Mouse (Mus musculus) layer of hippocampus, adult 8-10 months (tissue): ENCODE measurements around the gene Rfx7. TPM values are rescaled to one million over a fixed set of nuclear protein-coding genes. Genes with fewer than 3 reads are reported as not detected.
"Not testable (repeated sequence)": the region's sequence is repeated elsewhere in the genome, so short reads cannot be mapped to it uniquely, and the experiment has no call there.

ENCODE experiments used
- DNase-seq, 2 experiments: peaks; one replicate each; pipeline ENCODE4 v3.0.0; 2022; ENCODE audit warnings: low spot score in 2 of 2
- total RNA-seq, 4 experiments: library from RNA; stranded (reverse); gene quantifications; 2 replicates each; pipeline ENCODE4 v1.2.4; 2022

Rfx7 gene
- total RNA-seq, 4 experiments from 2014 or later = 23.1 to 29.5 (median 24.4) TPM

DNA sequence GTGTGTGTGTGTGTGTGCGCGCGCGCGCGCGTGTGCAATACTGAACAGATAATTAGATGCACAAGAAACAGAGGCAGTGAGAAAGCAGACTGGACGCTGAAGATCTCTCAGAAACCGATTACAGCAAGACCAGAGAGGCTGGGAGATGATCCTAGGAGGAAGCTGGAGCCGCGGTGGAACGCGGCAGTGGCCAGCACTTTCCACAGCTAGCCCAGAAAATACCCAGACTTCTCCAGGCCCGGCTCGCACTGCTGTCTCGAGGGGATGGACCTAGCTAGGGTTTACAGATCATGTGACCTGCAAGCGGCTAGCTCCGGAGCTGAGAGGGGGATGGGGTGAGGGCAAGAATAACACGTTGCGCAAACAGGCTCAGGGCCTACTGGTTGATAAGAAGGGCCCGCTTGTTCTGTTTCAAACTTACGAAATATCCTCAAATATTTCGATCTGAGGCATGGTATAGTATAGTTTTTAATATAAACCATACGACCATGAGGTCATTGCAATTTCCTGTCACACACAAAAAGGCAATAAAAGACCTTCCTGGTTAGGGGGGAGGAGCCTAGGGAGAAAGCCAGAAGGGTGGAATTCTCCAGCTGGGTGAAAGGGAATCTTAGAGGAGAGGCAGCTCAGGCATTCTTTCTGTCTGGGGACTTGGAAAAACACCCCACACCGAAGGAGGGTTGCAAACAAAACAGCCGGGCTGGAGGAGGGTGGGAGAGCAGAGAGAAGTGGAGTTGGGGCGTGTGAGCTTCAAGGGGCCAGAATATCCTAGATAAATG, 108.0 kb downstream of the Rfx7 start:
- DNase-seq = peak; percentile 49 to 67

DNA sequence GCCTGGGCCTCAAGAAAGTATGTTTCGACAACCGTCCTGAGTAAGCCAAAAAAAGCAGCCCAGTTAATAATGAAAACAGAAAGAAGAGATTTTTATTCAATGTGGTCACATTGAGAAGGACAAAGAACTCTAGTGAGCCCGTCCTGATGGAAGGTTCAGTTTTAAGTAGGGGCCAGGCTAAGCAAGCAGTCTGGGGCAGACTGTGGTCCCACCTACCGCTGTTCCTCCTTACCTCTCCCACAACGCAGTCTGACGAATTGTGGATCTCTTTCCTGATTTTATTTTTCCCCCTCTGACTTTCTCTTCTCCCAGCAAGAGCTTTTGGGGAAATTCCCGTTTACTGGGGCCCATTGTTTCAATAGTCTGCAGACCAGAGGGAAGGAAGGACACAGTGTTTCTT, 108.6 kb downstream of the Rfx7 start:
- no peak for DNase-seq

DNA sequence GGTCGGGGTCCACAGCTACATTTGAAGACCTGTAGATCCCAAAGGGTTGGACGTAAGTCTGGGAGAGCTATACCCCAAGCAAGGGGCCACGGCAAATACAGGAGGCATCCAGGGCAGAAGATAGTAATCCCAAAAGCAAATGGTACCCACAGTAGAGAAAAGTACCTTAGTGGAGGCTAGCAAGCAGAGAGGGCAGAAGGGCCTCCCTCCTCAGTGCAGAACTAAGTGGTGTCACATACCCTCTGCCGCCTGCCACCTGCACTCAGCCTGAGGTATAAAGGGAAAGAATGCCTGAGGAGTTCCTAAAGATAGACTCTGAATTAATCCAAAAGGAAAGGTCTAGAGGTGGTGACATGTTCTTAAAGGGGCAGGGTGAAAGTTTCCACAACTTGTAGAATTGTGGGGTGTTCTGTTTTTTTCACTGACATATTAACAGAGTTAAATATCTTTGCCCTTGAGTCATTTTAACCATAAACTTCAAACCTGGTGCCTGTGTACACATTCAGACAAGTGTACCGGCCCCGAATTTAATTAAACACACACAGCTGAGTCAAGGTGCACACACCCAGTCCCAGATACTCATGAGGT, 109.1 kb downstream of the Rfx7 start:
- no peak for DNase-seq

DNA sequence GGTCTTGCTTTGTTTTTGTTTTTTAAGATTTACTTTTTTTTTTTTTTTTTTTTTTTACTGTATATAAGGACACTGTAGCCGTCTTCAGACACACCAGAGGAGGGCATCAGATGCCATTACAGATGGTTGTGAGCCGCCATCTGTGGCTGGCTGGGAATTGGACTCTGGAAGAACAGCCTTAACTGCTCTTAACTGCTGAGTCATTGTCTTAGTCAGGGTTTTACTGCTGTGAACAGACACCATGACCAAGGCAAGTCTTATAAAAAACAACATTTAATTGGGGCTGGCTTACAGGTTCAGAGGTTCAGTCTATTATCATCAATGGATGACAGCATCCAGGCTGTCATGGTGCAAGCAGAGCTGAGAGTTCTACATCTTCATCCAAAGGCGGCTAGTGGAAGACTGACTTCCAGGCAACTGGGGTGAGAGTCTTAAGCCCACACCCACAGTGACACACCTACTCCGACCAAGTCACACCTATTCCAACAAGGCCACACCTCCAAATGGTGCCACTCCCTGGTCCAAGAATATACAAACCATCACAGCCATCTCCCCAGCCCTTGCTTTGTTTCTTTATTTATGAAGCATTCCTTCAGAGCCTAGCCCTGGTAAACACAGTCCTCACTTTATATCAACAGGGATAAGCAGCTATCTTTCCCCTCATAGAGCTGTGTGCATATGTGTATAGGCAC, 110.9 kb downstream of the Rfx7 start:
- not testable (repeated sequence) for DNase-seq

DNA sequence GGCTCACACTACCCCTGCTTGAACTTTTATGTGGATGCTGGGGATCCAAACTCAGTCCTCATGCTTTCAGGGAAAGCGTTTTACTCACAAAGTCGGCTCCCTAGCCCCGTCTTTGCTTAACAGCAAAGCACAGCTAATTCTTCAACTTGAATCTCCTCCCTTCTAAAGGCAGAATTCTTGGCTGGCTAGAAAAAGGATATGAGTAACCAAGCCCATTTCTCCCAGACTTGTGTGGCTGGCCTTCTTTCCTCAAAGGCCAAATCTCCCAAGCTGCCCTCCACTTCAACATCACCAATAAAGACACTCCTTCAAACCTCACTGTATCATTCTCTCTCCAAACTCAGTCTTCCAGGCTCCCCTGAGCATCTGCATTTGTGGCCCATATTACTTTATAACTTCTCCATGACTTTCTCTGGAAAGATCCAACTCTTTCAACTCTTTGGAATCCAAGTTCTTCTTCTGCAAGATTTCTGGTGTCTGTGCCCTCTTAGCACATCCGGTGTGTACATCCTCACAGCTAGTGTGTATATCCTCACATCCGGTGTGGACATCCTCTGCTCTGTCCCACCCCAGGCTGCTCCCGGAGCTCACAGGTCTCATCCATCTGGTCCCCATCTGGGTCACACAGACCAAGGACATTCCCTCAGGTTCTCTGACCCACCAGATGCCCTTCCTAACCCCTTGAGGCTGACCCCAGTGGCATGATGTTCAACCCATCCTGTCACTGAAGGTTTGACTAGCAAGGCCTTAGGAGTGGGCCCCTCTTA, 111.8 kb downstream of the Rfx7 start:
- no peak for DNase-seq

DNA sequence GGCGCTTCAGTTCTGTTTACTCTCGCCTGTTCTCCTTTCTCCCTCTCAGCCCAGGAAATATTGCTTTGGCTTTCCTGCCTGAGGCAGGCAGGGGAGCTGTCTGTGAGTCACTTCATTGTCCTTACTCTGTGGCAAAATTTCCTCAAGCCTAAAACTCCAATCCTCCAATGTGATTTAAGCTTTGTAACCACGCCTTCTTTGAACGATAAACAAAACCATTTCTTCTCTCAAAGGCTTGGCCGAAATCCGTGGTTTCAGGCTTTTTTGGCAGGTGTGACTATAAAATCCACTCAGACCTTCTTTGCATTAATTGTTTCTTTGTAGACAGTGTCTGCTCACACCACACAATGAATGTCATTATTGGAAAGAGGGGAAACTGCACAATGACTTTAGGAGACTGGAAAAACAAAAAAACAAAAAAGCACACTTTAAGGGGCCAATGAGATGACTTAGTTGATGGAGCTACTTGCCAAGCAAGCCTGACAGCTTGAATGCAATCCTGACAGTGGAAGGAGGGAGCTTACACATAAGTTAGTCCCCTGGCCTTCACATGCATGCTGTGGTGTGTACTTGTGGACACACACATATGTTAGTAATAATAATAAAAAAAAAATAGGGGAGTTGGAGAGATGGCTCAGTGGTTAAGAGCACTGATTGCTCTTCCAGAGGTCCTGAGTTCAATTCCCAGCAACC, 112.5 kb downstream of the Rfx7 start:
- no peak for DNase-seq

DNA sequence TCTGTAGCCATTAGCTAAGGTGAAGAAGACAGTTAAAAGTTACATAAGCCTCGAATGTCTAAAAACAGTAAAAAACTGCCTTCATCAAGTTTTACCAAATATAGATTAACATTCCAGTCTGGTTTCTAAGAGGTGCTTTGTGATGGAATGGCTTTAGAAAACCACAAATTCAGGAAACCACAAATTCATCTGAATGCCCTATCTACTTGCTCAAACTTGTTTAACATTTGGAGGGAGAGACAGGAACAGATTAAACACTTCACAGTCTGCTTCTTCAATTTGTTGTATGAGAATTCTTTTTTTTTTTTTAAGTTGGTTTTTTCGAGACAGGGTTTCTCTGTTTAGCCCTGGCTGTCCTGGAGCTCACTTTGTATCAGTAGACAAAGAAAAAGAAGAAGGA, 117.7 kb downstream of the Rfx7 start:
- no peak for DNase-seq

DNA sequence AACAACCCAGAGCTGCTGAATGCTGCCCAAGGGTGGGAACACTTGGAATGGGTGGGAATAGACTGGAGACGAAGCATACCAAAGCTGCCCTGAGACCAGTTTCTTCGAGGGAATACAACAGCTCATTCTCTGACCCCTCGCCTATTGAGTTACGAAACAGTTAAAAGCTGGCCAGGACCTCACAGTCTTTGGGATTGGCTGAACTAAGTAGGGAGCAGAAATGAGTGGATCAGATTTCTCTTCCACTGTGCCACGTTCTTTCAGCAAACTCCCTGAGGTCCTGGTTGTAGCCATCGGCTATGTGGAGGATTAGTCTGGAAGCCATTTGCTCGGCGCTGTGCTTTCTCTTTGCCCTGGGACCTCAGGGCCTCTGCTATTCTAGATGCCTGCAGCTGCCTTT, 120.9 kb downstream of the Rfx7 start:
- no peak for DNase-seq

DNA sequence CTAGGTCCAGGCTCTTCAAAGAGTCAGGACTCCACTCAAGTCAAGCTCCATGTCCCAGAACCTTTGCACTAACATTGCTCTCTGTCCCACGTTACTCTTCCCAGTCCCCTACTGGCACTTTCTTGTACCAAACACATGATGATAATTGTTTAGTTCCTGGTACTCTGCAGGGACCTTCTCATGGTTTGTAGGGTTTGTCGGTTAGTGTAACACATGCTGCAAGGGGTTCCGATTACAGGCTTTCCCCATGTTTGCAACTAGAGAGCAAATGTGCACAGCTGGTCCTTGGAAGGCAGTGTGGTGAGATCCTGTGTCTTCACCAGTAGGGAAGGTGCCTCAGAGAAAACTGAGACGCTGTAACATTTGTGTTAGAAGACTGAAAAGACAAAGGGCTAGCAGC, 121.5 kb downstream of the Rfx7 start:
- no peak for DNase-seq

DNA sequence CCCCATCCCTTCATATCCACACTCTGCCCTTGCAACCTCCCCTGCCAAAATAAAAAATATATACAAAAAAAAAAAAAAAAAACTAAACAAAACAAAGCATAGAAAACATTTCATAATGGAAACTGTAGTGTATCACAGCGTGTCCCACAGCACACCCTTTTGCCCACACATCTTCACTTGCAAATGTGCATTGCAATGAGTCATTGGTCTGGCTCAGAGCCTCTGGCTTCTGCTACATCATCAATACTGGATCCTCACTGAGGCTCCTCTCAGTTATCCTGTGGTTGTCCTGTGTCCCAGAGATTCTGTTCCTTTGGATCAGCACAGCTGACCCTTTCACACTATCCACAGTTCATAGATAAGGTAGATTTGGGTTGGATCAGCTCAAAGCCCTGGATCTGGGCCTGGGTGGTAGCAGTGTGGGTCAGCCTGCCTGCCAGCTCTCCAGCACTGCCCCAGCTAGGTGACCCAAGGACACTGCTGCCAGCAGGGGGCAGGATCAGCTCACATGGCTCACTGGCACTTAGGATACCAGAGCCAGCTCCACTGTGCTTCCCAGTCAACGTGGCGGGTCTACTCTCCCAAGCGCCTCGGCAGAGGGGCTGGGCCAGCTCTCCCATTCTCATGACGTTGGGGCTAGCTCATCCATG, 122.7 kb downstream of the Rfx7 start:
- peak in 1 of 2 experiments; percentile 56 for DNase-seq

DNA sequence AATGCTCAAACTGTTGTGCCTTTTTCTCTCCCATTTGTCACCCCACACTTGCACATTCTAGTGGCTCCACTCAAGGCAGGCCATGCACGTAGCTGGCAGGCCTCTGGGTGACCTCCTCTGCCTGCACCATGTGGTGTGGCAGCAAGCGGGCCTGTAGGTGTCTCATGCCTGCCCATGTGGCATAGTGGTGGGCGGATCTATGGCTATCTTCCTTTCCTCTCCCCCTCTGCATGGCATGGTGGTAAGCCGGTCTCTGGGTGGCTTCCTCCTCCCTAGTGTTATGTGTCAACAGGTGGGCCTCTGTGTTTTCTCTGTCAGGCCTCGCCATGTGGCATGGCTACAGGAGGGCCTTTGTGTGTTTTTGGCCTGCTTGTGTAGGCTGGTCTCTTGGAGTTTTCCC, 123.6 kb downstream of the Rfx7 start:
- no peak for DNase-seq

DNA sequence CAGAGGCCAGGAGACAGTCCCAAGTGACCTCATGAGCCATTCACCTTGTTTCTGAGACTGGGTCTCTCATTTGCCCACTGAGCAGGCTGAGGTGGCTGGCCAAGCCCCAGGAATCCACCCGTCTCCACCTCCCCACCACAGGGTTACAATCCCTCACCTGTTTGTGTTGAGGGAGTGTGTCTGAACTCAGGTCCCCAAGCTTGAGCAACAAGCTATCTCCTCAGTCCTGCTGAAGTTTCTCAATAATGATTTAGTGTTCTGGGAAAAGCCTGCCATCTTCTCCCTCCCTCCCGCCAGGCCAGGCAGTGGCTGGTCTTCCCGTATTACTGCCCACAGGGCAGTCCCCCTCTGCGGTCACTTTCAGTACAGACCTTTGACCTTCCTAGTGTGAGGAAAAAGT, 124.5 kb downstream of the Rfx7 start:
- DNase-seq = no peak

DNA sequence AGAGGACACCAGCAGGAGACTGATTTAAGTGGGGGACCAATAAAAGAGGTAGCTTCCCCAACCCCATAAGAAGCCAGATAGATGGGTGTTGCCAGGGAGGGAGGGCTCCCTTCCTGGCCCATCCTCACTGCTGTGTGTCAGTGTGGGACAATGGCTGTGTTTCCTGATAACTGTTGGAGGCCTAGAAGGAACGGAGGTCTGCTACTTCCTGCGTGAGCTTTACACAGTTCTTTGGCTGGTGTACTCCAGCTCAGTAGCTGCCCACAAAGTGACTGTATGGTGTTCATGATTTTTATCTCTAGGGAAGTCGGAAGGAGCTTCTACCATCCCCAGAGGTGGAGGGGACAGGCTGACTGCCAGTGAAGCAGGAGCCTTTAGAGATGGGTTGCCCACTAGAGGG, 124.9 kb downstream of the Rfx7 start:
- no peak for DNase-seq

DNA sequence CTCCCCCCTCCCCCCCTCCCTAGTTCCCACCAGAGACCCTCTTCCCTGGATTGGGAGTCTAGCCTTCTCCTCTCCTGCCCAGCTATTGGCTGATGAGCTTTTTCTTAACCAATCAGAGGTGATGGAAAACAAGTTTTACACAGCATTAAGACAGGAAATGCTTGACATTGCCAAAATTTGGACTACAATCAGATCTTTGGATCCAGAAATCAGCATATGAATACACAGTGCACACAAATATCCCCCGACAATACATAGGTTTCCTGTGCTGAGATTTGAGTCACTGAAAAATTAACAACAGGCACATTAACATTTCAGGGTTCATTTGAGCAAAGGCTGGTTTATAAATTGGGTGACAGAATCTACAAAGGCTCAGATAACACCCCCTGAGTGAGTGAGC, 125.7 kb downstream of the Rfx7 start:
- no peak for DNase-seq

DNA sequence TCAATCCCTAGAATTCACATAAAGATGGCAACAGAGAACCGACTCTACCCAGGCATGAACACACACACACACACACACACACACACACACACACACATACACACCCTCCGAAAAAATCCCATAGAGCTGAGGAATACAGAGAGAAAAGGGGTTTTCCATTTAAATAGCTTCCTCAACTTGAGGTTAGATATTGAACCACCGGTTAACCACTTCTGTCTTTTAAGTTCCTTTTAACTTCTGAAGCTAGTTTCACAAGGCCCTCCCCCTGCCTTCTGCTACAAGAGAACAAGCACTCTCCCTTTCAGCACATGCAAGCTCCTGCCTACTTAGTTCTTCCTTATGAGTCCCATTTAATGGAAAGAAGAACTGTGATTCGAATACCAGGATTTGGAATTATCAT, 128.1 kb downstream of the Rfx7 start:
- no peak for DNase-seq

DNA sequence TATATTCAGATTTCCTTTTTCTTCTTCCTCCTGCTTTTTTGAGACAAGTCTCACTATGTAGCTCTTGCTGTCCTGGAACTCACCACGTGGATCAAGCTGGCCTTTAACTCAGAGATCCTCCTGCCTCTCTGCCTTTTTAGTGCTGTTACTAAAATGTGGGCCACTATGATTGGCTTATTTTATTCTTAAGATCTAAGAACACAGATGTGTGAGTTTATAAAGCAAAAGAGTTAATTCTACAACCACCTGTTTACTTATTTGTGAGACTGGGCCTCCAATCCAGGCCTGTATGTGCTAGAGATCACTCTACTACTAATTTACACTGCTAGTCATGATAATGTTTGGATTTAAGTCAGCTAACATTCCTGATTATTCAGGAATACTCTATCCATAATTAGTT, 128.9 kb downstream of the Rfx7 start:
- DNase-seq = no peak

DNA sequence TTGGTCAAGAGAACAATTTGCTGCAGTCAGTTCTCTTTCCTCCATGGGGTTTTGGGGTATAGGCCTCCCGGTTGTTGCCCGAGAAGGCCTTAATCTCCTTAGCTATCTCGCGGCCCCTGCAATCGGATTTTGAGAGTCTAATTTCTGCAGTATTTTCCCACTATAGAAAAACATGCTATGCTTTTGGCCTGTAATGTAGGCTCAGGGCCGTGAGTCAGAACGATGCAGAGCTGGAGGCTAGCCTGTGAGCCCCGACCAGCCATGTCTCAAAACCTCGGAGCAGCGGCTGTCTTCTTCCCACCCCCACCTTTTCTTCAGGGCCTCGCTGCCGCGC, 129.5 kb downstream of the Rfx7 start:
- DNase-seq = no peak

DNA sequence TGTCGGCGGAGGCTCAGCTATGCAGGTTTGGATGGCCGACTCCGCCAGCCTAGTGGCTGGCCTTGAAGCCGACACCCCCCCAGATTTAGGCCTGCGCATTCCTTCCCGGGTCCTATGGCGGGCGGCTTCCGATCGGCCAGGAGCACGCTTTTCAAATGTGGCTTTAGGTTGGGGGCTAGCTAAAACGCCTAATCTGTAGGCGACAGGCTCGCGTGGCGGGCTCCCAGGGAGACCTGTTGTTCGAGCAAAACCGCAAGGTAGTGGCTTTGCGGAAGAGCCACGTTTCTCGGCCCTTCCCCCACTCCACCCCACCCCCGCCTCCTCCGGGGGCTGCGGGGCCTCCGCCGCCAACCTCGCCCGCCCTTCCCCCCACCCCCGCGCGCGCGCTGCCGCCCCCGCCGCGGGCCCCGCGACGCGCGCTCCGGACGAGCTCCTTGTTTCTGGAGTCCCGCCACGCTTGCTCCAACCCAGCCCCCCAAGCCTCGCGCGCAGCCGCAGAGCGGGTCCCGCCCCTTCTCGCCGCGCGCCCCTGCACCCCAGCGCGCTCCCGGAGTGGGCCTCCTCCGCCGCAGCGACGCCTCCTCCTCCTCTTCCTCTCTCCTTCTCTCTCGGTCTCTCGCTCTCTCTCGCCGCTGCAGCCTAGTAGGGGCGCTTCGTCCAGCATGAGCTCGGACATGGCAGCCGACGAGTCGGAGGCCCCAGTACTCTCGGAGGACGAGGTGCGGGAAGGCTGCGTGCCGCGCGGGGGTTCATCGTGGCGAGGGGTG, 130.0 kb downstream of the Rfx7 start, which contains the start of gene Nedd4:
Gene Nedd4, plus strand, starts transcription at position 452 of the 767 bp plus-strand sequence.
- peak; percentile 89 to 93 for DNase-seq

DNA sequence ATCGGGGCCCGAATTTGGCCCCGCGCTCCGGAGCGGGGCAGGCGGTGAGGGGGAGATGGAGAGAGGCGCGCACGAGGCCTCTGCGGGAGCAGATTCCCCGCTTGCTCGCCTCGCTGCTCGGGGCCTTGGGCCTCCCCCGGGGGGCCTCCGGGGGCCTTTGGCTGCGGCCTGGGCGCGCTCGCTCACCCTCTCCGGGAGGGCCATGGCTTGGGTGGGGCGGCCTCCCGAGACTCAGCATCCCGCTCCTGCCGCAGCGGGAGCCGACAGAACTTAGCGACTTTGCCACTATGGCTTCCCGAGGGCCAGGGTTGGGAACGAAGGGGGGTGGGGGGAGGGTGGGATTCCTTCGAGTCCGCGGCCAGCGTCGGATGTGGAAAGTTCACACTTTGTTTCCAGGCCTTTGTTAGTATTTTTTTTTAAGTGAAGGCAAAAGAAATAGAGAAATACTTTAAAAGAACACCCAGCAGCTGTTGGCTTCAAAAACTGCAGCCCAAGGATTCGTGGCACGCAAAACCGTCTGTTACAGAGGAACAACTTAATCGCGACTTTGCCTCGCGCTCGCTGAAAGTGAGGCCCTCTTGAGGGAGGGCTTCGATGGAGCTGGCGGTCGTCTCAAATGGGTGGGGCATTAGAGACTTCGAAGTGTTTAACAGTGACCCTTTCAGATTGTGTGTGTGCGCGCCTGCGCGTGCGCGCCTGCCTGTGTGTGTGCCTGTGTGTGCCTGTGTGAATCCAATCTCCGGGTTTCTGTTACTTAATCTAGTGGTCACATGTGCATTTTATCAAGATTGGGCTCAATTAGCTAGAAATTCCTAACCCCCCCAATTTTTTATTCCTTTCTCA, 130.9 kb downstream of the Rfx7 start:
- peak; percentile 72 for DNase-seq
